Mouse (Mus musculus) granulocyte monocyte progenitor cell, adult 5-6 weeks (primary cell): Measurements from ENCODE around the gene Bik. TPM values are rescaled to one million over a fixed set of nuclear protein-coding genes. Genes with fewer than 3 reads are reported as not detected.
"Not testable (repeated sequence)": the region's sequence is repeated elsewhere in the genome, so short reads cannot be mapped to it uniquely, and the experiment has no call there.

Experiments
- ATAC-seq: replicated peaks from 2 replicates; pipeline ENCODE4 v1.8.0; 2016; ENCODE audit warnings: mild to moderate bottlenecking, moderate TSS enrichment, inconsistent platforms; ENCODE audit not compliant: poor library complexity, severe bottlenecking
- total RNA-seq, 2 experiments: library from RNA; stranded (forward) in 1 of 2; stranded (reverse) in 1 of 2; fragments of 200-712, 200-1000 nt in 1 of 2; fragments of >200 nt in 1 of 2; fragmentation: Nextera tagmentation in 1 of 2; gene quantifications; 2 replicates each; pipeline ENCODE4 v1.2.3; 2014 to 2017

Gene Bik
- total RNA-seq (2014; fragmentation: Nextera tagmentation) (not detected in 2 replicates), total RNA-seq (2017) (not detected in 2 replicates)

DNA sequence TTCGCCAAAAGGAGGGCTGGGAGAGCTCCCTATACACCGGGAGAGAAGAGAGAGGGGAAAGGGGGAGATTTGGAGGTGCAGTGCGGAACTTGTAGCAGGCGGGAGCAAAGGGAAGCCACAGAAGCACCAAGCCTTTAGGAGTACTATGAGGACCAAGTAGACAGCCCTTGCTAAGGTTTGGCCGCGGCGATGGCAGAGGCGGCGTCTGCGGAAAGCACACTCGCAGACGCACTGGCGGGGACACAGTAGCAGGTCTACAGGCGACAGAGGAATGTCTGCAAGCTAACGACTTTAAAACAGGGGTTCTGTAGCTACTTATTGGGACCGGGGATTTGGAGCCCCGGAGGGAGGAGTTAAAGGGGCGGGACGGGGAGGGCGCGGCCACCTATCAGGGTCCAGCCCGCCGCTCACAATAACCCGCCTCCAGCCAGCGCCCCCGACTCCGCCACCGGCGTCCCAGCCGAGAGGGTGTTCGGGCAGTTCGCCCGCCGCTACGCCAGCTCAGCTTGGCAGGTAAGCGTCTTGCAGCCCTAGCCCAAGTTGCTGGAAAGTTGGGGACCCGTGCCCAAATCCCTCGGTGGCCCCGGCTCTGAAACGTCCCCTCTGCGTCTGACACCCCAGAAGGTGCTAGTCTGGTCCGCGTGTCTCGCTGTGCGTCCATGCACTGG, at the start of gene Bik:
Gene Bik (plus strand): TSS at position 439 of the 668 bp plus-strand sequence.
- peak; percentile 83 for ATAC-seq

DNA sequence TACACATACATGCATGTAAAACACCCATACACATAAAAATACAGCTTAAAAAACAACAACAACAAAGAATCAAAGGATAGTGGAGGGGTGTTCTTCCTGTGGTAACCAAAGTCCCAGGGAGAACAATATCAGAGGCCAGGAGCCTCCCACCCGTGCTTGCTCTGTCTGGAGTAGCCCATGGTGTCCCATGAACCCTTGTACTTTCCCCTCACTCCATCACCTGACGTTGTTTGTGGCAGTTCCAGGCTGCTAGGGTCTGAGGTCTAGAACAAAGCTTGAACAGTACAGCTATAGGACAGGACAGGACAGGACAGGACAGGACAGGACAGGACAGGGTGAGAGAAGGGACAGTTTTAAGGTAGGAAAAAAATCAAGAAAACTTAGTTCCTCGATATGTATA, 48.6 kb upstream of the Bik start:
- no peak for ATAC-seq

DNA sequence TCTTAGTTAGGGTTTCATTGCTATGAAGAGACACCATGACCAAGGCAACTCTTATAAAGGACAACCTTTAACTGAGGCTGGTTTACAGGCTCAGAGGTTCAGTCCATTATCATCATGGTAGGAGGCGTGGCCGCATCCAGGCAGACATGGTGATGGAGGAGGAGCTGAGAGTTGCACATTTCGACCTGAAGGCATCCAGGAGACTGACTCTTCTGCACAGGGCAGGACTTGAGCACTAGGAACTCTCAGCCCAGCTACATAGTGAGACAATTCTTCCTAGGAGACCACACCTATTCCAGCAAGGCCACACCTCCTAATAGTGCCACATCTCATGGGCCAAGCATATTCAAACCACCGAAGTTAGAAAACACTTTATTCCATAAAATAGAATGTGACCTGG, 46.8 kb upstream of the Bik start:
- no peak for ATAC-seq

DNA sequence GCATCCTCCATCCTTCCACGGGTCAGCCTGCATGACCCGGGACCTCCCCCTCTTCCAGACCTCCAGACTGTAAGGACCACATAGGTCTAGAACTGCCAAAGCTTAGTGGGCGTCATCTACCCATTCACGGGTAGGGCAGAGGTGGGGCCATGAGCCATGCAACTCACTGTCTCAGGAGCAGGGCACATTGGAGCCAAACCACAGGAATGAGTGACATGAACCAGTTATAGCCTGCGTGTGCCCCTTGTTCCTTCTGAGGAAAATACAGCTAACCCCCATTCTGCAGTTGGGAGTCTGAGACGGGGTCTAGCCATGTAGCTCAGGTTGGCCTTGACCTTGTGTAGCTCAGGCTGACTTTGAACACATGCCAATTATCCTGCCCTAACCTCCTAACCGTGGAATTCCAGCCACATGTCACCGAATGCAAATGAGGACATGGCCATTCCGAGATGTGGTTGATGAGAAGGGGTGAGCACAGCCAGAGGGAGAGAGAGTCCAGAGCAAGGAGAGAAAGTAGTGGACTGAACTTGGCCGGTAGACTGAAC, 45.4 kb upstream of the Bik start:
- no peak for ATAC-seq

DNA sequence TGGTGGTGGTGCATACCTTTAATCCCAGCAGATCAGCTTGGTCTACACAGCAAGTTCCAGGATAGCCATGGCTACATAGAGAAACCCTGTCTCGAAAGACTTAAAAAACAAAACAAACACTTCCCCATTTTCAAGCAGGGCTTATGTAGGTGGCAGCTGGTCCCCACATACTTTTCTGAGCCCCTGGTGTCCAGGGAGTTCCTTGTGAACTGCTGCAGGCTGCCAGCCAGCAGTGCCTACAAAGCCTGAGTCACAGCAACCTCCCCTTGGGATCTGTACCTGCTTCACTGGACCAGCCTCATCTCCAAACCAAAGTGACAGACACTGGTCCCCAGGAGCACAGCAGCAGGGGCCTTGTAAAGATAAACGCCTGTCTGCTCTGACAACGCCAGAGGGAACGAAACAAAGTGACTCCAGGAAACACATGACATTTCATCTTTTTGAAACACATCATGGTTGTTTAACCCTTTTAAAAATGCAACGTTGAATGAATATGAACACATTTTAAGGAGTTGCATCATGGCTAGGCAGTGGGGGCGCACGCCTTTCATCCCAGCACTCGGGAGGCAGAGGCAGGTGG, 43.9 kb upstream of the Bik start:
- ATAC-seq: peak; percentile 69

DNA sequence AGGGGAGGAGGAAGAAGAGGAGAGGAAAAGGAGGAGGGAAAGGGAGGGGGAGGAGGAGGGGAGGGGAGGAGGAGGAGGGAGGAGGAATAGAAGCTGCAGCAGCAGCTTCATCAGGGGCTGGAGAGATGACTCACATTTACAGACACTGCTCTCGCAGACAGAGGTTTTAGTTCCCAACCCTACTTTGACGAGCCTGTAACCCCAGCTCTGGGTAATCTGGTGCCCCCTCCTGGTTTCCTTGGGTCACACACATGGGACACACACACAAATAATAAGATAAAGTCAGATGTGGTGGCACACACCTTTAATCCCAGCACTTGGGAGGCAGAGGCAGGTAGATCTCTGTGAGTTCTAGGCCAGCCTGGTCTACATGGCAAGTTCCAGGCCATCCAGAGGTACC, 43.2 kb upstream of the Bik start:
- peak; percentile 73 for ATAC-seq

DNA sequence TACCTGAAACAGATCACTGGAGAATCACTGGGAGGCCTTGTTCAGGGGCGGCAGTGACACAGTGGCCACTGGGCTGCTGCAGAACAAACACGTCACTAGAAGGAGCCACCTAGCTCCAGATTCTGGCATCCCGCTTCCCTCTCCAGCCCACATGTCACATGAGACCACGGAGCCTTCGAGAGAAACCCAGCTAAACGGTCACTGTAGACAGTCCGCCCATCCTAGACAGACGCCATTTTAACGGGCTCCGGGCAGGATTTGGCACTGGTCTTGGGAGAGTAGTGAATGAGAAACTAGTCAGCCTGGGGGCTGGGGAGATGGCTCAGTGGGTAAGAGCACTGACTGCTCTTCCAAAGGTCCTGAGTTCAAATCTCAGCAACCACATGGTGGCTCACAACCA, 42.4 kb upstream of the Bik start:
- ATAC-seq: no peak

DNA sequence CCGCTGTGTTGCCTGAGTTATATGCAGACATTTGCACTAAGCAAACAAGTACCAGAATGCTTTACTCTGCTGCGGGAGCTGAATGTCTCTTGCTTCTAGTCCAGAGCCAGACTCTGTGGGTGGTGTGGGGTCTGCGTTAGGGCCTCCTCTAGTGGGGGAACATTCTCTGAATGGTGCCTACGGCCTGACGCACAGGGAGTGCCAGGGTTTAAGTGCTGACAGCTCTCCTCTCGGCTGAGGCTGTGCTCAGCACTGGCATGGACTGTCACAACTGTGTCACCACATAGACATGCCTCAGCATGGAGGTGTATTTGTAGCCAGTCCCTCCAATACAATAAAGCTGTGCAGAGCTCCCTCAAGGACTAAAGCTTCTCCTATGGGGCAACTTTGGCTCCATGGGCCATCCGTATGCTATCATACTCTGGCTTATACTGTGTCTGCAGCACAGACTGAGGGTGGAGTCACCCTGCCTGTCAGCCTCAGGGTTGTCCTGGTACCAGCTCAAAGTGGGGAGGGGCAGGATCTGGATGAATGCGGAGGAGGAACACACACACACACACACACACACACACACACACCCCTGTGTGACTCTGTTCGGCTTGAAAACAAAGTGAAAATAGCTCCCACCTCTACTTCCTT, 39.1 kb upstream of the Bik start:
- ATAC-seq: no peak

DNA sequence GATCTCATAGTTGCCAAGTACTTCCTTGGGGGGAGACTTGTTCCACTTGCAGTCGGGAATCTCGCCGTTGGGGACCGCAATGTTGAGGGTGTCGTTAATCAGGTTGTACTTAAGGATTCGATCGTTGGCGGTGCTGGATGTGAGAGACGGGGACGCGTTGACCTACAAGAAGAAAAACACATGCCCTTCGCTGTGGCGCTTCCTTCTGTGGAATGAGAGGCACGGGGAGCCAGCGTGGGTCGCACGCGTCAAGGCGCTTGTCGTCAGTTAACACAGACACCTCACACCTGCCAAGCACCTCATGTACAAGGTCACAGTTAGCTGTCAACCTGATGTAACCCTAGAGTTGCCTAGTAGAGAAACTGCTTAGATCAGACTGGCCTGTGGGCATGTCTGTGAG, 37.2 kb upstream of the Bik start:
- no peak for ATAC-seq

DNA sequence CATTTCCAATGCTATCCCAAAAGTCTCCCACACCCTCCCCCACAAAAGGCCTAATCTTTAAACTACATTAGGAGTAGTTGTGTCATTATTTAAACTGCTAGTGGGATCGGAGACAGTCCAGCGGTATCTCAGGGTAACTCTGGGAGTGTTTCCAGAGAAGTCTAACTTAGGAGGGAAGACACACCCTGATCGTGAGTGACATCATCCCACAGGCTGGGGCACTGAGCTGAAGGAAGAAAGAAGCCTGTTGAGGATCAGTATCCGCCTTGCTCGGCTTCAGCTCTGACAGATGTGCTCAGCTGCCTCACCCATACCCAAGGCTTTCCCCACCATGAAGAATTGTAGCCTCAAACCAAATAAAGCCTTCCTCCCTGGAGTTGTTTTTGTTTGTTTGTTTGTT, 34.8 kb upstream of the Bik start:
- ATAC-seq: no peak

DNA sequence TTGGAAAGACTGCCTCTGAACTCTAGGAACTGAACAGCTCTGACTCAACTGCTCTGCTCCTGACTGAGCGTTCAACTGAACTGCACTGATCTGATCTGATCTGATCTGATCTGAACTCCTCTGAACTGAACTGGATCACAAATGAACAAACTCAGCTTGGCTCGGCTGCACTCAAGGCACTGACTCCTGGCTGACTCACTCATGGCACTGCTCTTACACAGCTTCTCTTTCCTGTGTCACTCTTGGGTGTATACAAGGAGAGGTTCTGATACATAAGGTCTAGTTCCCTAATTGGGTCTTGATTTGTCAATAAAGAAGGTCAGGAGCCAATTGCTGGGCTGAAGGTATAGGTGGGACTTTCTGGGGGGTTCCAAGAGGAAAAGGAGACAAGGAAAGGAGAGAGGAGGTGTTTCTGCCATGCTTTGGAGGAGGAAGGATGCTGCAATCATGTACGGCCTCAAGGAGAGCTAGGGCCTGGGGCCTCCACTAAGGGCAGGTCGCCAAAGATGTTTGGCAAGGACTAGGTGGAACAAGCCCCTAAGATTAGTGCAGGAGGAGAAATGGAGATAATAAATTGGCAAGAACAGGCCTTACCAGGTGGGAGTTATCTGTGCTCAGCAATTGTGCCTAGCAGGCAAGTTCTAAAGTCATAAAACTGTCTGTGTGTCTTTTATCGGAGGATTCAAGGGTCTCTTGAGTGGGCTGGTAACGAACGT, 32.6 kb upstream of the Bik start:
- ATAC-seq: no peak

DNA sequence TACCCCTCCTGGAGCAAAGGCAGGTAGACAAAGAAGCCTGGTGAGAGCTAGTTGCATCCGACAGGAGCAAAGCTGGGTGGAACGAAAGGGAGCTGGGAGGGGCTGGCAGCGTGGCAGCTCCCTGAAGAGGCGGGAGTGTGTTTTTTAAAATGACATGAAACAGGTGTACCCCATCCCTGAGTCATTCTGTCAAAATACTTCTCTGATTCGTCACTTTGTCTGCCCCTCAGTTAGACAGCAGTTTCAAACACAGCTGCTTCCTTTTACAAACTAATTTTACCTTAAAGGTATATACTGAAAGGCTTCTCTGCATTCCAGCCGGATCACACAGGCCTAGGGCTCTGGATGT, 32.1 kb upstream of the Bik start:
- no peak for ATAC-seq

DNA sequence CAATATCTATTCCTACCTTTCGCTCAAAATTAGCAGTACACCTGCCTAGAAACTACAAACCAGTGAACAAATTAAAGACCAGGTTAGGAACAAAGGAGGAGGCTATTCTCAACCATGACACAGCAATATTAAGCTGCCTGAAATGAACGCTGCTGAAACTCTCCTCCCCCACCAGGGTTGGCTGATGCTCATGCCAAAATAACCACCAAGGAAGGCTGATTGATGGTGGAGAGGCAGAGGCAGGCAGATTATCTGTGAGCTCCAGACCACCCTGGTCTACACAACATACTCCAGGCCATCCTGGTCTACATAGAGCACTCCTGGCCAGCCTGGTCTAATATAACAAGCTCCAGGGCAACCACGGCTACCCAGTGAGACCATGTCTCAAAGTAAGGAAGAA, 31.5 kb upstream of the Bik start:
- ATAC-seq: no peak

DNA sequence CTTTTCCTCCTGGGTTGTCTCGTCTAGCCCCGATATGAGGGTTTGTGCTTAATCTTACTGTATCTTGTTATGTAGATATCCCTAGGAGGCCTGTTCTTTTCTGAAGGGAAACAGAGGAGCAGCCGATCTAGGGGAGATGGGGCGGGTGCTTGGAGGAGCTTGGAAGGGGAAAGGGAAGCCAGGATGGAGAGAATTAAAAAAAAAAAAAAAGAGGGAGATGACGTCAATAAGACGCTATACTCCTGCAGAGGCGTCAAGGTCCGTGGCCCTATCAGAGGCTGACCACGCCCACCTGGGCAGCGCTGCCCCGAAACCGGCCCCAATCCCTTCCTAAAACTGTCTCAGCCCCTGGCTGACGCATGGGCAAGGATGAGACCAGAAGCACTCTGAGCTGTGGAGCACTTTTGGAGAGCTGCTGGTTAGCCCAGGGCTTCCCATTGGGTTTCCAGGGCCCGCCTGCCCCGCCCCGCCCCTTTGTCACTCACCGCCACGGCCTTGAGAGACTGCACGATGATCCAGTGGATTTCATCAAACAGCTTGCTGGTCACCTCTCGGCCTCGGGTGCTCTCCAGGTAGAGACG, 30.8 kb upstream of the Bik start:
- no peak for ATAC-seq

DNA sequence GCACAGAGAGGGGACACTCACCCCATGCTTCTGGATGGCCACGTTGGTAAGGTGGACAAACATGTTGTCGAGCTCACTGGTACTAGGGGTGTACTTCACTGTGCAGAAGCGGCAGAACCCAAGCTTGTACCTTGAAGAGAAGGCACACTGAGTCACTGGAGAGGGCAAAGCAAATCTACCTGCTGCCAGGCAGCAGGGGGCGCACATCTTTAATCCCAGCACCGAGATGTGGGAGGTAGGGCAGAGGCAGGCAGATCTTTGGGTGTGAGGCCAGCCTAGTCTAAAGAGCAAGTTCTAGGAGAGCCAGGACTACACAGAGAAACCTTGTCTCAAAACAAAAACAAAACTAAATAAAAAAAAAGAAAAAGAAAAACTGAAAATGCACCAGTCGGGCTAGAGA, 29.4 kb upstream of the Bik start:
- no peak for ATAC-seq

DNA sequence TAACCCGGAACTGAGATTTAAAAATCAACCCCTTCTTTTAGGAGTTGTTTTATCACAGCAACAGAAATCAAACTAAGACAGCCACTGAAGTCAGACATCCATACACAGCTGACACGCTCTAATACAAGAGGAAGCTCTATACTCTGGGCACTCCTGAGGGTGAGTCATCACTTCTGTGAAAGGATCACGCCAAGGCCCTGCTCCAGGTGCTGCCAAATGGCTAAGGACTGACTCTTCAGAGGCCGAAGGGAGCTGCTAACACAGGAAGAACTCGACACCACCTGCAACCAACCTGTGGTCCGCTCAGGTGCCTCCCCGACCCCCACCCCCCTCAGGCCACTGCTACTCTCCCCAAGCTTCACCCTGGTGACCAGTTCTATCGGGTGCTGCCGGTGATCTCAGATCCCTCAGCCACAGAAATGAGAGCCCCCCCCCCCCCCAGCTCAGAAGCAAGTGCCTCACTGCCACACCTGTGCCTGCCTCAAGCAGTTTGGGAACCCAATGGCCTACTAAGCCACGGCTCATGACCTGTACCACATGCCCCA, 27.4 kb upstream of the Bik start:
- ATAC-seq: no peak

DNA sequence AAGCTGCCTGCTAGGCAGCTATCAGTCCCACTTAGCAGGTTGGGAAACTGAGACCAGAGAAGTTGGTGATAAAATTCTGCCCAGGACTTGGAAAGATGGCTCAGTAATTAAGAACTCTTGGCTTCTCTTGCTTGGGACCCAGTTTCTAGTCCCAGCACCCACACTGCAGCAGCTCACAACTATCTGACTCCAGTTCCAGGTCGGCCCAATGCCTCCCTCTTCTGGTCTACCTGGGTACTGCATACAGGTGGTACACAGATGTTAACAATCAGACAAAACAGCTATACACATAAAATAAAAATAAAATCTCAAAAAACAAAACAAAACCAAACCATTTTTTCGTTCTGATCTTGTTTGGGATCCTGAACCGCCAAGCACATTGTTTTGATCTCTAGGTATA, 26.3 kb upstream of the Bik start:
- peak; percentile 61 for ATAC-seq

DNA sequence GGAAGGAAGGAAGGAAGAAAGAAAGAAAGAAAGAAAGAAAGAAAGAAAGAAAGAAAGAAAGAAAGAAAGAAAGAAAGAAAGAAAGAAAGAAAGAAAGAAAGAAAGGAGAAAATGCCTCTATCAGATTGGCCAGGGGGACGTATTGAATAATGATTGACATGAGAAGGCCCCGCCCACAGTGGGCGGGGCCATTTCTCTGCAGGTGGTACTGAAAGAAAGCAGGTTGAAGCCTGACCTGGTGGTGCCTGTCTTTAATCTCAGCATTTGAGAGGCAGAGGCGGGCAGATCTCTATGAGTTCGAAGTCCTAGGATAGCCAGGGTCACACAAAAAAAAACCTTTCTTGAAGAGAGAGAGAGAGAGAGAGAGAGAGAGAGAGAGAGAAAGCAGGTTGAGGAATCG, 25.2 kb upstream of the Bik start:
- not testable (repeated sequence) for ATAC-seq

DNA sequence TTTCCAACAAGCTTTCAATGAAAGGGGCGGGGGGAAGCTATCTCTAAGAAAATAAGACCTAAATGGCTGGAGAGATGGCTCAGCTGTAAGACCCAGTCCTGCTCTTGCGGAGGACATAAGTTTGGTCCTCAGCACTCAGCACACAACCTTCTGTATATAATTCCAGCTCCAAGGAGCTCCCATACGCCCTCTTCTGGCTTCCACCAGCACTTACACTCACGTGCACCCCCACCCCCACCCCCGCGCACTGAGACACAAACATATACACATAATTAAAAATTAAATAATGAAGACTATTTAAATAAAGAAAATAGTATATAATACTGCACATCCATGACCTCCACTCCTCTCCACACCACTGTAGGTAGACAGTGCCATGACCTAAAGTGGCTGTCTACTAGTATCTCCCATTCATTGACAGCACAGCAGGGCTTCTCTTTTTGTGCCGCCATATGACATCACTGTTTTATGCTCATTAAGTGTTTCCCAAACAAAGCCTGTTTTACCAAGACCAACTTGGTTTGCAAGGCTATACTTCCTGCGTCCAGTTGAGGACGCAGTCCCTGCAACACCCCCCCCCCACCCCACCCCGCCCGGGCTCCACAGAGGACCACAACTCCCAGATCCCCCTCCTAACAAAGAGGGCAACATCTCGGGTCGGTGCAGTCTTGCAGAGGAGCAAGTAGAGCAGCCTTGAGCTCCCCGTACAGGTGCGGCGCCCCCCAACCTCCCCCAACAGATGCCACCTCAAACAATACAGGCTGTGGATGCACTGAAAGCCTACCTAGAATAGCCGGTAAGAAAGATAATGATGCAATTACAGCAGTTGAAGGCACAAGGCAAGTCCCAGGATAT, 16.5 kb upstream of the Bik start:
- ATAC-seq: 0 out of 2 replicates have a peak, but pooled peaks have one; percentile 5
